In genomic region chr17:22225015-22225414, GRCm38 (mm10) we compare ENCODE assay signal across 8 mouse cellular contexts. TPM values are rescaled to one million over a fixed set of nuclear protein-coding genes. Genes with fewer than 3 reads are reported as not detected.
DNase-seq lines count a peak whose midpoint lies in the region; ATAC-seq and TF ChIP-seq lines count a peak whose summit lies in the region.
"Not testable (repeated sequence)": the region's sequence is repeated elsewhere in the genome, so short reads cannot be mapped to it uniquely, and the experiment has no call there.

No protein-coding gene starts in this region.

- H3K4me1 ChIP-seq in MEL (ENCODE audit: control insufficient read depth in 1 of 2, insufficient read depth in 2 of 2, low read length in 2 of 2); forebrain, embryonic 14.5 days (ENCODE audit: control insufficient read depth, insufficient read depth, low read length); hindbrain, embryonic 11.5 days (replicated peaks; ENCODE audit: control insufficient read depth, insufficient read depth, low read length); lung, embryonic 15.5 days; neural tube, embryonic 11.5 days (ENCODE audit: control insufficient read depth, insufficient read depth, low read length): not testable (repeated sequence)

- not testable (repeated sequence) for H3K27me3 ChIP-seq in MEL (ENCODE audit: control insufficient read depth in 1 of 2, insufficient read depth in 2 of 2, low read length in 2 of 2); forebrain, embryonic 14.5 days (replicated peaks; ENCODE audit: control insufficient read depth, insufficient read depth, low read length); hindbrain, embryonic 11.5 days (ENCODE audit: control insufficient read depth, insufficient read depth, low read length); lung, embryonic 15.5 days; neural tube, embryonic 11.5 days (ENCODE audit: control insufficient read depth, insufficient read depth, low read length)

- not testable (repeated sequence) for TF ChIP-seq CTCF in MEL (IDR thresholded peaks at IDR 0.05 in 2 of 3, conservative IDR thresholded peaks at IDR 0.05 in 1 of 3; ENCODE audit: control insufficient read depth in 1 of 3, insufficient read depth in 1 of 3, low read depth in 2 of 3, low read length in 3 of 3, poor library complexity in 1 of 3, severe bottlenecking in 1 of 3)

- peak overlapping the region; percentile 74 to 97 for H3K4me3 ChIP-seq in MEL (ENCODE audit: control insufficient read depth in 1 of 2, insufficient read depth in 1 of 2, low read depth in 2 of 2, low read length in 2 of 2)
- peak overlapping the region; percentile 47 for H3K4me3 ChIP-seq in forebrain, embryonic 14.5 days (ENCODE audit: low read depth, low read length)
- H3K4me3 ChIP-seq in hindbrain, embryonic 11.5 days (ENCODE audit: low read depth, low read length): peak overlapping the region; percentile 48
- H3K4me3 ChIP-seq in lung, embryonic 15.5 days: peak overlapping the region; percentile 64
- H3K4me3 ChIP-seq in neural tube, embryonic 11.5 days (ENCODE audit: low read depth, low read length): peak overlapping the region; percentile 47

- H3K27ac ChIP-seq in MEL (ENCODE audit: control insufficient read depth, low read depth, low read length): peak overlapping the region; percentile 73
- not testable (repeated sequence) for H3K27ac ChIP-seq in forebrain, embryonic 14.5 days (ENCODE audit: low read depth, low read length); hindbrain, embryonic 11.5 days (ENCODE audit: low read depth, low read length); neural tube, embryonic 11.5 days (ENCODE audit: low read depth, low read length)
- H3K27ac ChIP-seq in lung, embryonic 15.5 days: peak overlapping the region; percentile 69; the same call in 1 of the 2 replicates

- WGBS in forebrain, embryonic 14.5 days: 2% methylated on average over 2 of the region's 3 CpGs
- WGBS in hindbrain, embryonic 11.5 days: 2% methylated on average over 3 of the region's 3 CpGs
- 2% methylated on average over 3 of the region's 3 CpGs for WGBS in lung, embryonic 15.5 days
- WGBS in neural tube, embryonic 11.5 days: 0% methylated on average over 3 of the region's 3 CpGs

- TF ChIP-seq RAD21 in MEL (IDR thresholded peaks at IDR 0.05; ENCODE audit: low read depth, low read length): not testable (repeated sequence)

- H3K9ac ChIP-seq in MEL (ENCODE audit: control insufficient read depth, low read depth, low read length, poor library complexity, severe bottlenecking): peak overlapping the region; percentile 95
- H3K9ac ChIP-seq in forebrain, embryonic 14.5 days (ENCODE audit: low read length): peak overlapping the region; percentile 65; the same call in 1 of the 2 replicates
- H3K9ac ChIP-seq in hindbrain, embryonic 11.5 days (ENCODE audit: low read depth, low read length): 0 out of 2 replicates have a peak overlapping the region, but pooled peaks have one; percentile 55
- peak overlapping the region; percentile 74; the same call in 1 of the 2 replicates for H3K9ac ChIP-seq in lung, embryonic 15.5 days
- H3K9ac ChIP-seq in neural tube, embryonic 11.5 days (ENCODE audit: low read length): peak overlapping the region; percentile 46

- not testable (repeated sequence) for DNase-seq in MEL (ENCODE audit: low read depth, low spot score); forebrain, embryonic 14.5 days (ENCODE audit: low spot score); neural tube, embryonic 11.5 days (ENCODE audit: low spot score)
- peak; percentile 38 for DNase-seq in cerebellum, adult 9-11 months
- DNase-seq in hindbrain, embryonic 11.5 days (ENCODE audit: low spot score): peak; percentile 7
- DNase-seq in kidney, postnatal 4 days: peak; percentile 5 to 35
- peak; percentile 16 for DNase-seq in thymus, postnatal 14 days

- not testable (repeated sequence) for H3K79me2 ChIP-seq in MEL (ENCODE audit: control insufficient read depth, insufficient read depth, low read length, poor library complexity)

- peak; percentile 70 for ATAC-seq in forebrain, embryonic 14.5 days
- peak; percentile 84 for ATAC-seq in hindbrain, embryonic 11.5 days (ENCODE audit: low FRiP score)
- ATAC-seq in lung, embryonic 15.5 days (ENCODE audit: borderline replicate concordance, extremely low read depth, low FRiP score, low TSS enrichment): peak; percentile 78
- ATAC-seq in neural tube, embryonic 11.5 days (ENCODE audit: insufficient read depth, low FRiP score, low TSS enrichment): peak; percentile 81

- H3K4me2 ChIP-seq in forebrain, embryonic 14.5 days (ENCODE audit: low read length): peak overlapping the region; percentile 52
- peak overlapping the region; percentile 26 for H3K4me2 ChIP-seq in hindbrain, embryonic 11.5 days (replicated peaks; ENCODE audit: low read depth, low read length)
- H3K4me2 ChIP-seq in lung, embryonic 15.5 days: peak overlapping the region; percentile 63
- peak overlapping the region; percentile 42 for H3K4me2 ChIP-seq in neural tube, embryonic 11.5 days (ENCODE audit: low read depth)

- TF ChIP-seq EP300 in MEL (IDR thresholded peaks at IDR 0.05; ENCODE audit: low read depth in 1 of 2, low read length in 2 of 2): not testable (repeated sequence)

- not testable (repeated sequence) for H3K36me3 ChIP-seq in MEL (ENCODE audit: control insufficient read depth in 1 of 2, insufficient read depth in 2 of 2, low read length in 2 of 2); forebrain, embryonic 14.5 days (ENCODE audit: control insufficient read depth, insufficient read depth, low read length); hindbrain, embryonic 11.5 days (ENCODE audit: control insufficient read depth, insufficient read depth, low read length); lung, embryonic 15.5 days; neural tube, embryonic 11.5 days (ENCODE audit: control insufficient read depth, insufficient read depth, low read length)

- TF ChIP-seq POLR2A in MEL (IDR thresholded peaks at IDR 0.05; ENCODE audit: control insufficient read depth in 1 of 2, insufficient read depth in 1 of 2, low read depth in 1 of 2, low read length in 2 of 2, poor library complexity in 1 of 2): not testable (repeated sequence)

- H3K9me3 ChIP-seq in MEL (replicated peaks; ENCODE audit: insufficient read depth, low read length); forebrain, embryonic 14.5 days (replicated peaks; ENCODE audit: control insufficient read depth, low read length); hindbrain, embryonic 11.5 days (ENCODE audit: control insufficient read depth, low read length); lung, embryonic 15.5 days; neural tube, embryonic 11.5 days (ENCODE audit: control insufficient read depth, low read length): not testable (repeated sequence)

RNA-seq across cellular contexts. Expression of gene Zfp994, which starts 0.4 kb away (rescaled TPM):
- total RNA-seq in MEL (2012; rRNA removed): 1.9 and 2.1 TPM in 2 replicates
- under 1 TPM in 1 of 2 experiments, not detected in 1; 0.99 TPM for polyA plus RNA-seq in MEL (2012; ENCODE audit: insufficient read depth in 1 of 2, insufficient read length in 2 of 2, low read depth in 1 of 2, low replicate concordance in 2 of 2, missing spikeins in 1 of 2)
- polyA plus RNA-seq in forebrain, embryonic 14.5 days (2014; fragmentation: Nextera tagmentation; extraction: Ambion mirVana): 3.8 and 5.5 TPM in 2 replicates
- 3.7 and 3.8 TPM in 2 replicates for polyA plus RNA-seq in hindbrain, embryonic 11.5 days (2014; fragmentation: Nextera tagmentation; extraction: Ambion mirVana)
- 2.6 and 3.2 TPM in 2 replicates for polyA plus RNA-seq in lung, embryonic 15.5 days (2015; fragmentation: Nextera tagmentation; extraction: Ambion mirVana)
- polyA plus RNA-seq in neural tube, embryonic 11.5 days (2014; fragmentation: Nextera tagmentation; extraction: Ambion mirVana): 3.0 and 3.2 TPM in 2 replicates

RNA-seq across cellular contexts. Expression of gene Zfp947, which starts 59.0 kb away (rescaled TPM):
- not detected in 2 replicates for total RNA-seq in MEL (2012; rRNA removed)
- polyA plus RNA-seq in MEL (2012; ENCODE audit: insufficient read depth in 1 of 2, insufficient read length in 2 of 2, low read depth in 1 of 2, low replicate concordance in 2 of 2, missing spikeins in 1 of 2): under 1 TPM in 1 of 2 experiments, not detected in 1; 0.13 TPM
- polyA plus RNA-seq in forebrain, embryonic 14.5 days (2014; fragmentation: Nextera tagmentation; extraction: Ambion mirVana): 1.8 and 2.1 TPM in 2 replicates
- 2.1 and 2.4 TPM in 2 replicates for polyA plus RNA-seq in hindbrain, embryonic 11.5 days (2014; fragmentation: Nextera tagmentation; extraction: Ambion mirVana)
- polyA plus RNA-seq in lung, embryonic 15.5 days (2015; fragmentation: Nextera tagmentation; extraction: Ambion mirVana): 2.4 and 2.7 TPM in 2 replicates
- polyA plus RNA-seq in neural tube, embryonic 11.5 days (2014; fragmentation: Nextera tagmentation; extraction: Ambion mirVana): 2.0 and 2.1 TPM in 2 replicates
